Mouse (Mus musculus): Measurements from ENCODE around the gene Mapk10. TPM values are rescaled to one million over a fixed set of nuclear protein-coding genes. Genes with fewer than 3 reads are reported as not detected.

Mapk10 gene
- total RNA-seq, 1 experiment from 2014 or later, result 9.8 TPM

- no peak for DNase-seq
These were observed 160.7 kb downstream of the Mapk10 start for GRCm38 (mm10) chr5:103050319-103050916.

GRCm38 (mm10) chr5:103048011-103048410 lies 163.1 kb downstream of the Mapk10 start:
- DNase-seq, result no peak

GRCm38 (mm10) chr5:103037752-103038151 lies 173.4 kb downstream of the Mapk10 start:
- no peak for DNase-seq

- DNase-seq, result peak; percentile 20
These were observed 182.1 kb downstream of the Mapk10 start for GRCm38 (mm10) chr5:103028940-103029621.

GRCm38 (mm10) chr5:103022504-103023172 lies 188.5 kb downstream of the Mapk10 start:
- no peak for DNase-seq

- no peak for DNase-seq
These were observed 189.7 kb downstream of the Mapk10 start for GRCm38 (mm10) chr5:103021479-103021878.

- no peak for DNase-seq
These were observed 190.2 kb downstream of the Mapk10 start for GRCm38 (mm10) chr5:103020954-103021353.

GRCm38 (mm10) chr5:103020127-103020526 lies 191.0 kb downstream of the Mapk10 start:
- no peak for DNase-seq

- no peak for DNase-seq
These were observed 193.5 kb downstream of the Mapk10 start for GRCm38 (mm10) chr5:103017637-103018036.

- DNase-seq, result no peak
These were observed 196.8 kb downstream of the Mapk10 start for GRCm38 (mm10) chr5:103014309-103014708.

- DNase-seq, result peak; percentile 23
These were observed 202.2 kb downstream of the Mapk10 start for GRCm38 (mm10) chr5:103008894-103009293.

- no peak for DNase-seq
These were observed 209.0 kb downstream of the Mapk10 start for GRCm38 (mm10) chr5:103002116-103002515.

GRCm38 (mm10) chr5:103000572-103000971 lies 210.6 kb downstream of the Mapk10 start:
- DNase-seq, result no peak

GRCm38 (mm10) chr5:102998524-102998923 lies 212.6 kb downstream of the Mapk10 start:
- no peak for DNase-seq

- no peak for DNase-seq
These were observed 213.2 kb downstream of the Mapk10 start for GRCm38 (mm10) chr5:102997907-102998306.

GRCm38 (mm10) chr5:102996331-102996730 lies 214.8 kb downstream of the Mapk10 start:
- DNase-seq, result no peak

GRCm38 (mm10) chr5:102995928-102996327 lies 215.2 kb downstream of the Mapk10 start:
- DNase-seq, result no peak

- DNase-seq, result peak; percentile 53
These were observed 217.2 kb downstream of the Mapk10 start for GRCm38 (mm10) chr5:102993951-102994350.

GRCm38 (mm10) chr5:102991691-102992090 lies 219.4 kb downstream of the Mapk10 start:
- no peak for DNase-seq

- DNase-seq, result no peak
These were observed 232.8 kb downstream of the Mapk10 start for GRCm38 (mm10) chr5:102978382-102978781.

- DNase-seq, result no peak
These were observed 234.0 kb downstream of the Mapk10 start for GRCm38 (mm10) chr5:102977138-102977537.

GRCm38 (mm10) chr5:102976540-102976939 lies 234.6 kb downstream of the Mapk10 start:
- DNase-seq, result no peak

GRCm38 (mm10) chr5:102974400-102974799 lies 236.7 kb downstream of the Mapk10 start:
- DNase-seq, result no peak
